Mouse (Mus musculus): ENCODE data around the gene Cyb5d1. TPM values are rescaled to one million over a fixed set of nuclear protein-coding genes. Genes with fewer than 3 reads are reported as not detected.

The Cyb5d1 gene
- total and polyA plus RNA-seq, 3 experiments = 28.4 to 29.5 (median 29.3) TPM

DNA sequence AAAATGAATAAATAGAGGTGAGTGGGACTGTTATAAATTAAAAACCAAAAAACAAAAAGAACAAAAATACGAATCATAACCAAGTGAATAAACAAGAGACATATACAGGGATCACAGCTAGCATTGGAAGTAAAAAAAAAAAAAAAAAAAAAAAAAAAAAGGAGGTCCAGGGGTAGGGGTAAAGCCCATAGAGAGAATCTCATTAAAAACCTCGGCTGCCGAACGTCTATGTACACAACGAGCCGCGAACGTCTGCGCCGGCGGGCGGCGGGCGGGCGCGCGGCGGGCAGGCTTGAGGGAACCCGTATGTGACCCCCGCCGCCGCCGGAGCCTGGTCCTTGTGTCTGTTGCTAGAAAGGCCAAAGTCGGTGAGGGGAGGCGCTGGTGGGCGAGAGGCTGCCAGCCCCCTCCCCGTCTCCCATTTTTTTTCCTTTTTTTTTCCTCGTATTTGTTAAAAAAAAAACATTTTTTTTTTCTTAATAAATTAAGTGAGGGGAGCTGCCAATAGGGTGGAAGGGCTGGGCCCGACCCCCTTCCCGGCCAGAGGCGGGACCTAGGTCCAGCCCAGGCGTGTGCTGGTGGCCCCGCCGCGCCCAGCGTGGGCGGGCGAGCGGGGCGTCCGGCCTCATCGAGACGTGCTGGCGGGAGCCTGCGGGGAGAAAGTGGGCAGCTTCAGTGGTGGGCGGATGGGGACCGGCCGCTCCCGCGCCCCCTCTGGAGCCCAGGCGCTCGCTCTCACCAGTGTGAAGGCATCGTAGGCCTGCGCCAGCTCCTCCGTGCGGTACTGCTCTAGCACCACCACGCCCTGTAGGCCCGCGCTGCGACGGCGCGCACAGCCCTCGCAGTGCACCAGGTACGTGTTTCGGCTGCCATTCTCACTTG, 4.0 kb upstream of the Cyb5d1 start:
- peaks cover 10% of the 10 kb centered on the region; the same call in 1 of the 2 replicates for H3K79me2 ChIP-seq (replicated peaks; ENCODE audit: control insufficient read depth, extremely low read depth, insufficient read depth, poor library complexity, severe bottlenecking)
- H3K4me3 ChIP-seq (replicated peaks in 1 of 3; ENCODE audit: low read depth in 2 of 3, low read length in 2 of 3, poor library complexity in 1 of 3) = no peak overlapping the region
- H3K27ac ChIP-seq (ENCODE audit: insufficient read depth, low read depth) = no peak overlapping the region
- TF ChIP-seq JUN (IDR thresholded peaks at IDR 0.05; ENCODE audit: insufficient read depth, low read depth, low read length) = no peak
- no peak for TF ChIP-seq CHD2 (IDR thresholded peaks at IDR 0.05; ENCODE audit: low read length)
- TF ChIP-seq ZKSCAN1 (IDR thresholded peaks at IDR 0.05; ENCODE audit: borderline replicate concordance, low read depth, low read length) = no peak
- TF ChIP-seq ELF1 (IDR thresholded peaks at IDR 0.05; ENCODE audit: low read depth, low read length) = no peak
- TF ChIP-seq BHLHE40 (IDR thresholded peaks at IDR 0.05; ENCODE audit: low read depth, low read length) = no peak
- TF ChIP-seq TCF12 (IDR thresholded peaks at IDR 0.05; ENCODE audit: low read depth, low read length) = no peak
- no peak for TF ChIP-seq MAFK (IDR thresholded peaks at IDR 0.05; ENCODE audit: insufficient replicate concordance, low read length)
- no peak for TF ChIP-seq NRF1 (IDR thresholded peaks at IDR 0.05; ENCODE audit: low read depth, low read length)
- no peak for TF ChIP-seq EP300 (IDR thresholded peaks at IDR 0.05; ENCODE audit: low read length)
- no peak for TF ChIP-seq MAZ (IDR thresholded peaks at IDR 0.05; ENCODE audit: low read depth, low read length)
- TF ChIP-seq UBTF (IDR thresholded peaks at IDR 0.05; ENCODE audit: low read depth, low read length) = no peak
- no peak for TF ChIP-seq ZC3H11A (IDR thresholded peaks at IDR 0.05; ENCODE audit: low read depth, low read length)
- TF ChIP-seq E2F4 (IDR thresholded peaks at IDR 0.05; ENCODE audit: insufficient replicate concordance, low read depth, low read length) = no peak
- no peak for TF ChIP-seq CHD1 (IDR thresholded peaks at IDR 0.05; ENCODE audit: low read depth, low read length)
- no peak for TF ChIP-seq MXI1 (IDR thresholded peaks at IDR 0.05; ENCODE audit: low read depth, low read length)
- no peak for TF ChIP-seq USF2 (conservative IDR thresholded peaks at IDR 0.05; ENCODE audit: low read depth, low read length)
- TF ChIP-seq RAD21 (IDR thresholded peaks at IDR 0.05; ENCODE audit: low read depth, low read length) = no peak
- TF ChIP-seq USF1 (IDR thresholded peaks at IDR 0.05; ENCODE audit: low read depth, low read length) = no peak
- TF ChIP-seq CTCF (conservative IDR thresholded peaks at IDR 0.05 in 1 of 2, IDR thresholded peaks at IDR 0.05 in 1 of 2; ENCODE audit: low read depth in 2 of 2, low read length in 2 of 2) = no peak
- TF ChIP-seq SIN3A (IDR thresholded peaks at IDR 0.05; ENCODE audit: low read length) = no peak
- H3K36me3 ChIP-seq (replicated peaks in 1 of 2; ENCODE audit: control insufficient read depth in 1 of 2, insufficient read depth in 1 of 2, low read length in 1 of 2) = peaks cover 48 to 63% of the 10 kb centered on the region in 2 experiments
- dilution Hi-C loops (cut with MboI; ENCODE audit: extremely low pct_ligation_motif_present, extremely low pct_unique_long_range_greater_than_20kb, low sequenced_read_pairs) (no loop called here), in situ Hi-C loops (cut with MboI; ENCODE audit: low pct_ligation_motif_present, low pct_unique_long_range_greater_than_20kb, low sequenced_read_pairs) (loop anchor here (5.0 to 10.0 kb wide), 3 partner anchors 33 to 132 kb away; no protein-coding TSS in a partner anchor)
- no peak for DNase-seq (ENCODE audit: extremely low read depth)
- H3K27me3 ChIP-seq (replicated peaks) = no peaks in the 10 kb centered on the region
- H3K4me1 ChIP-seq (ENCODE audit: control insufficient read depth in 1 of 2, insufficient read depth in 2 of 2) = peaks cover 5 to 17% of the 10 kb centered on the region in 2 experiments; a peak in 2 of 4 replicates
- no peak overlapping the region for H3K9ac ChIP-seq (ENCODE audit: insufficient read depth, low read depth)
- no peaks in the 10 kb centered on the region for H3K9me3 ChIP-seq (replicated peaks; ENCODE audit: low read length)
- no peak overlapping the region for H3K4me2 ChIP-seq (ENCODE audit: insufficient read depth, low read depth, poor library complexity, severe bottlenecking)

Measured in CH12.LX (cell line).